Mouse (Mus musculus): Measurements from ENCODE around the gene Ccdc188.

Ccdc188 gene

GRCm38 (mm10) chr16:18234671-18235388 lies 17.2 kb downstream of the Ccdc188 start, which contains the start of gene Zdhhc8:
Gene Zdhhc8, minus strand, starts transcription at chr16:18235136.
- DNase-seq (ENCODE audit: low spot score in 2 of 2): peak; percentile 38 to 68

GRCm38 (mm10) chr16:18235389-18236065 lies 17.8 kb downstream of the Ccdc188 start:
- peak in 1 of 2 experiments; percentile 68 for DNase-seq (ENCODE audit: low spot score in 2 of 2)

GRCm38 (mm10) chr16:18236676-18237501 lies 19.2 kb downstream of the Ccdc188 start:
- DNase-seq (ENCODE audit: low spot score in 2 of 2): no peak

- DNase-seq (ENCODE audit: low spot score in 2 of 2): no peak
These were observed 23.9 kb downstream of the Ccdc188 start for GRCm38 (mm10) chr16:18241581-18241980.

- DNase-seq (ENCODE audit: low spot score in 2 of 2): peak in 1 of 2 experiments; percentile 32
These were observed 30.1 kb downstream of the Ccdc188 start for GRCm38 (mm10) chr16:18247521-18248399.

- DNase-seq (ENCODE audit: low spot score in 2 of 2): peak; percentile 96
These were observed 31.0 kb downstream of the Ccdc188 start, which contains the start of the genes Trmt2a and Ranbp1 for GRCm38 (mm10) chr16:18248433-18249363. Gene Trmt2a, plus strand, starts transcription at chr16:18248679. Gene Ranbp1, minus strand, starts transcription at chr16:18248732.

- DNase-seq (ENCODE audit: low spot score in 2 of 2): peak in 1 of 2 experiments; percentile 24
These were observed 31.8 kb downstream of the Ccdc188 start for GRCm38 (mm10) chr16:18249364-18249967.

GRCm38 (mm10) chr16:18250231-18250630 lies 32.6 kb downstream of the Ccdc188 start:
- no peak for DNase-seq (ENCODE audit: low spot score in 2 of 2)

- no peak for DNase-seq (ENCODE audit: low spot score in 2 of 2)
These were observed 33.4 kb downstream of the Ccdc188 start for GRCm38 (mm10) chr16:18250828-18251790.

- DNase-seq (ENCODE audit: low spot score in 2 of 2): no peak
These were observed 35.1 kb downstream of the Ccdc188 start for GRCm38 (mm10) chr16:18252736-18253135.

- DNase-seq (ENCODE audit: low spot score in 2 of 2): no peak
These were observed 36.2 kb downstream of the Ccdc188 start for GRCm38 (mm10) chr16:18253866-18254265.

GRCm38 (mm10) chr16:18258221-18258620 lies 40.5 kb downstream of the Ccdc188 start, which contains the start of gene Gm49776:
Gene Gm49776, minus strand, starts transcription at chr16:18258321.
- DNase-seq (ENCODE audit: low spot score in 2 of 2): no peak

GRCm38 (mm10) chr16:18265024-18265423 lies 47.3 kb downstream of the Ccdc188 start:
- no peak for DNase-seq (ENCODE audit: low spot score in 2 of 2)

- DNase-seq (ENCODE audit: low spot score in 2 of 2): no peak
These were observed 50.5 kb downstream of the Ccdc188 start for GRCm38 (mm10) chr16:18268182-18268581.

Measured in urinary bladder, adult 18-20 months (tissue).